Mouse (Mus musculus): ENCODE data around the gene Zfp992. TPM values are rescaled to one million over a fixed set of nuclear protein-coding genes. Genes with fewer than 3 reads are reported as not detected.
"Not testable (repeated sequence)": the region's sequence is repeated elsewhere in the genome, so short reads cannot be mapped to it uniquely, and the experiment has no call there.

Zfp992 gene
- polyA plus RNA-seq, 1 experiment, result 1.9 TPM

DNA sequence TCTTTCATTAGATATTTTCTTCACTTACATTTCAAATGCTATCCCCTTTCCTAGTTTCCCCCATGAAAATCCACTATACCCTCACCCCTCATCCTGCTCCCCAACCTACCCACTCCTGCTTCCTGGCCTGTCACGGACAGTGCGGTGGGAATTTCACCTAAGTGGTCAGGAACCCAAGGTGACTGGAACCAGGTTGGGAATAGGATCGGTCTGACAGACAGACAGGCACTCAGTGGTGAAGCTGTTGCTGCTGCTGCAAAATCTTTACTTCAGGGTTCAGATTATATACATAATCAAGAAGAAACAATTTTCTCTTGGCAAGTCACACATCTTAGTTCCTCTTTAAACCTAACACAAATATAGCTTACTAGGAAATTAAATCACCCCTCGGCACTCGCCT lies 11.0 kb downstream of the Zfp992 start:
- not testable (repeated sequence) for H3K27ac ChIP-seq (replicated peaks; ENCODE audit: low read depth, low read length); H3K4me3 ChIP-seq (ENCODE audit: insufficient read depth, low read depth, low read length); H3K4me1 ChIP-seq (ENCODE audit: control insufficient read depth, insufficient read depth, insufficient read length, low read length)

DNA sequence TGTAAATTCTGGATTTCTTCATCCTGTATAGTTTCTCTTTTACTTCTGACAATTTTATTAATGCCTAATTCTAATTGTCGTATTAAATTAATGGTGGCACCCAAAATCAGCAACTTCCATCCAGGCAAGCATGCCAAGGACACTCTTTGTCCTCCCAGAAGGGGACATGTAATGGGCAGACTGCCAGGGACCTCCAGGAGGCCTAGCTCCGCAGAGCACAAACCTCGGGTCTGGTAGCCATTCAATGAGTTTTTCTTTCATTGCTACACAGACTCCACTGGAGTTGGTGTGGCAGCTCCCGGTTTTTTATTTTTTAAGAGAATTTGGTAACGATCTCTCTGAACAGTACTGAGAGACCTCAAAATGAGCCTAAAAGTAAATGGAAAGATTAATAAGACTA lies 11.9 kb downstream of the Zfp992 start:
- H3K4me3 ChIP-seq (ENCODE audit: insufficient read depth, low read depth, low read length); H3K27ac ChIP-seq (replicated peaks; ENCODE audit: low read depth, low read length); H3K4me1 ChIP-seq (ENCODE audit: control insufficient read depth, insufficient read depth, insufficient read length, low read length): not testable (repeated sequence)

DNA sequence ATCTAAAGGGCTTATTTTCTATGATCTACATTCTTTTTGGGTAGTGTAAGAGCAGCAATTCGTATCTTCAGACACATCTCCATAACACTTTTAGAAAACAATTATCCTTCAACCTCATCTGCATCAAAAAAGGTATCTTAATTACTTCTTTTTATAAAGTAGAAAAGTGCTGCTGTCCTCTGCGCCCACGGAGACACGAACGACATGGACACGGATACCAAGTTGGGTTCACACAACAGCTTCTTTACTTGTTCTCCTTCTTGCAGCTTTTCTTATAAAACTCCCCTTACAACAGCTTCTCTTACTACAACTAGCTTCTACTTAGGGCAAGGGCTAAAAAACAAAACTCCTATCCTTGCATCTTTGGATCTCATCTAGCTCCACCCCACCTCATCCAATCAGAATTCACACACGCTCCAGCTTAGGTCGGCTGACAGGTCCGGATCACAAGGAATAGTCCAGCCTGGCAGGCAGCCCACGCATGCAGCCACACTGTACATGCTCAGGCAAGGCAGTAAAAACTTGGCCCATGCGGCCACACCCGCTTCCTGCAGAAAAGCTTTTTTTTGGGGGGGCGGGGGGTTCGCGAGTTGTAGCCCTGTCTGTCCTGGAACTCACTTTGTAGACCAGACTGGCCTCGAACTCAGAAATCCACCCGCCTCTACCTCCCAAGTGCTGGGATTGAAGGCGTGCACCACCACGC lies 15.0 kb downstream of the Zfp992 start:
- H3K4me3 ChIP-seq (ENCODE audit: insufficient read depth, low read depth, low read length); H3K4me1 ChIP-seq (ENCODE audit: control insufficient read depth, insufficient read depth, insufficient read length, low read length); H3K27ac ChIP-seq (replicated peaks; ENCODE audit: low read depth, low read length): not testable (repeated sequence)

DNA sequence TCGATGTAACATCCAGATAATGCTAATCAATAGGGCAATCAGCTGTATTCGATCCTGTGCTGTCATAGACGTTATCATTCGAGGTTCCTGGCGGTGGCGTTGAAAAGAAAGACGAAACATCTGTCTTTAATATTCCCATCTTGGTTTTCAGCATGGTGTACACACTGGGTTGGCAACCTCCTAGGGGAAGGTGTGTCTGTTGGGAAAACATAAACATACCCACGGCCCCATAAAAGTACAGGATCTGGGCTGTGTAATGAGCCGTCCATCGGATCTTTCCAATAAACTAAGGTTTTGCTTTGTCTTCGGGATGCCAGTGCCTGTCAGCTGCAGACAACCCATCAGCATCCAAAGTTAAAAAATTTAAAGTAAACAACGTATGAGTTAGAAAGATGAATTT lies 21.2 kb downstream of the Zfp992 start:
- not testable (repeated sequence) for H3K27ac ChIP-seq (replicated peaks; ENCODE audit: low read depth, low read length); H3K4me3 ChIP-seq (ENCODE audit: insufficient read depth, low read depth, low read length); H3K4me1 ChIP-seq (ENCODE audit: control insufficient read depth, insufficient read depth, insufficient read length, low read length)

DNA sequence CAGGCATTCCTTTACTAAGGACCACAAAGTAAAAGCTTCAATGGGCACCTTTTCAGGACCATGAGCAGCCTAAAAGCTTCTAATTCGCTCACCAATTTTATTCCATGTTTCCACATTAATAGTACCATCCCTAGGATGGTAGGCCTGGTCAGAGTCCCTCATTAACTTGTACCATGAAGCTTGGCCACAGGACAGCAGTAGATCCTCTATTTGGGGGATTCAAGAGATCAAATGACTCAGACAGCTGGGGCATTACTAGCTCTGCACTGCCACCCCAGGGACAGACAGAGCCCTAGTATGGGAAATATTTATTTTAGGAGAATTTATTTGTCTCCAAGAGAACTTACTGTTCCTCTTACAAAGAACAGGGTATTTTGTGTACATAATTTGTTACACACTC lies 25.4 kb downstream of the Zfp992 start:
- not testable (repeated sequence) for H3K27ac ChIP-seq (replicated peaks; ENCODE audit: low read depth, low read length); H3K4me3 ChIP-seq (ENCODE audit: insufficient read depth, low read depth, low read length); H3K4me1 ChIP-seq (ENCODE audit: control insufficient read depth, insufficient read depth, insufficient read length, low read length)

DNA sequence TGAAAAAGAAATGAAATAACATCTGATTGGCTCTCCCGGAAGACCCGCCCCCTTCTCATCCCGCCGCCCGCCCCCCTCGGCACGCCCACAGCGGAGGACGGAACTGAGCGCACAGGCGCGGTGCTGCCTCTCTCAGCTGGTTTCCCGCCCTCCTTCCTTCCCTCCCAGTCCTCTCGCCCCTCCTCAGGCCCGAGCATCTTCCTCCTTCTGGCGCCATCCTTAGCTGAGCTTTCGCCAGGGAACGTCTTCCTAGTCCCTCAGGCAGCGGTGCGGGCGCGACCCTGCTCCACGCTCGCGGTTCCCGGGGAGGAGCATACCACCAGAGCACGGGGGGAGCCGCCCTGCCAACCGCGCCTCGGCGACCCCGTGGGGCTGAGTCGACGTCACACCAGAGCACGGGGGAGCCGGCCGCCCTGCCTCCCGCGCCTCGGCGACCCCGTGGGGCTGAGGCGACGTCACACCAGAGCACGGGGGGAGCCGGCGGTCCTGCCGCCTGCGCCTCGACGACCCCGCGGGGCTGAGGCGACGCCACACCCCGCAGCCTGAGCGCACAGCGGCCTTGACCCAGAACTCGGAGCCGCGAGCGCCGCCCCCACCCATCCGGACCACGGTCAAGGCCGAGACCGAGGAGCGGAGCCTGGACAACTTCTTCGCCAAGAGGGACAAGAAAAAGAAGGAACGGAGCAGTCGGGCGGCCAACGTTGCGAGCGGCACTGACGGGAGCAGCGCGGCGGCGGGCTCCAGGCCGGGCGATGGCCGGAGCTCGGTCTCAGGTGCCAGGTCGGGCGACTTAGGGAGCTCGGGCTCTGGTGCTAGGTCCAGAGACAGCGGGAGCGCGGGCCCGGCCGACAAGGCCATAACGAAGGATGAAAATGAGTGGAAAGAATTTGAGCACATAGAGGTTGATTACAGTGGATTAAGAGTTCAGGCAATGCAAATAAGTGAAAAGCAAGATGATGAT lies 26.2 kb downstream of the Zfp992 start:
- not testable (repeated sequence) for H3K4me1 ChIP-seq (ENCODE audit: control insufficient read depth, insufficient read depth, insufficient read length, low read length); H3K27ac ChIP-seq (replicated peaks; ENCODE audit: low read depth, low read length); H3K4me3 ChIP-seq (ENCODE audit: insufficient read depth, low read depth, low read length)

DNA sequence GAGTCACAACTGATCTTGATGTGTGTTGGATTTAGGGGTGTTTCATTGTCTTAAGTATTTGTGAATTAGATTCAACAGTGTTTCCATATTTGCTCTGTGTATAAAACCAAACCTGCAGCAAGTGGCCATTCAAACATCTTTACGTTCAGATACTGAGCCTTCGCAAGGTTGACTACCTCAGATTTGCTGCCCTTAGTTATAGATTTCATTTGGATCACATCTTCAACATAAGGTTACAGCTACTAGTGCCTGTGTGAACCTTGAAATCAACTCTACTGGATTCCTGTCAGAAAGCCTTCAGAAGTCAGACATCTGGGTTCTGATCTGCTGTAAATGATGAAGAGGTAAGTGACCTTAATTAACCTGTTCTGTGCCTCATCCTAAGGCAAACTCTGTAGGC lies 27.4 kb downstream of the Zfp992 start:
- not testable (repeated sequence) for H3K4me1 ChIP-seq (ENCODE audit: control insufficient read depth, insufficient read depth, insufficient read length, low read length); H3K4me3 ChIP-seq (ENCODE audit: insufficient read depth, low read depth, low read length); H3K27ac ChIP-seq (replicated peaks; ENCODE audit: low read depth, low read length)

DNA sequence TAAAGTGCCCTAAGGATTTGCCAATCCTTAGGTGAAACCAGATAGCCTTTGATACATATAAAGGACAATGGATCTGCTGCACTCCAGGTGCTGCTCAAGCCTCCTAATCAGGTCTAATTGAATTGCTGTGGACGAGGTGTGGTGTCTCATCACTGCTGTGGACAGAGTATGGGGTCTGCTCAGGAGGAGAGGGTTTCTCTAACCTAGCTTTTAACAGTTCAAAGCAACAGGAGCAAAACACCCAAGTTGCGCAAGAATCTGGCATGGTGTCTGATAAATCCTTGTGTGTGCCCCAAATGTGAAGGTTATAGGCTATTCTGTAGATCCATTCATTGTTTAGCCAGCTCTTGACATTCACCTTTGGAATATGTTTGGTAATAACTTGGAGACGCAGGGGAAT lies 28.1 kb downstream of the Zfp992 start:
- not testable (repeated sequence) for H3K4me3 ChIP-seq (ENCODE audit: insufficient read depth, low read depth, low read length); H3K4me1 ChIP-seq (ENCODE audit: control insufficient read depth, insufficient read depth, insufficient read length, low read length); H3K27ac ChIP-seq (replicated peaks; ENCODE audit: low read depth, low read length)

DNA sequence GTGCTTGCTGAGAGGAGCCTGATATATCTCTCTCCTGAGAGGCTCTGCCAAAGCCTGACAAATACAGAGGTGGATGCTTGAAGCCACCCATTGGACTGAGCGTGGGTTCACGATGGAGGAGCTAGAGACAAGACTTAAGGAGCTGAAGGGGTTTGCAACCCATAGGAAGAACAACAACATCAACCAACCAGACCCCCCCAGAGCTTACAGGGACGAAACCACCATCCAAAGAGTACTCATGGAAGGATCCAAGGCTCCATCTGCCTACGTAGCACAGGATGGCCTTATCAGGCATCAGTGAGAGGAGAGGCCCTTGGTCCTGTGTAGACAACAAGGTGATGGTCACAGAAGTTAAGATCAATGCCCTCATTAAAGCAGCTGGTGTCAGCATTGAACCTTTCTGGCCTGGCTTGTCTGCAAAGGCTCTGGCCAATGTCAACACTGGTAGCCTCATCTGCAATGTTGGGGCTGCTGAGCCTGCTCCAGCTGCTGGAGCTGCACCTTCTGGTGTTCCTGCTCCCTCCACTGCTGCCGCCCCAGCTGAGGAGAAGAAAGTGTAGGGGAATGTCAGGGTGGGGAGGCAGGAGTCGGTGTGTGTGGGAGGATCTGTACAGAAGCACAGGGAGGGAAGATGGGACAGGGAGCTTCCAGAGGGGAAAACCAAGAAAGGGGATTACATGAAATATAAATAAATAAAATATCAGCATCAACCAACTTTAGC lies 31.7 kb downstream of the Zfp992 start:
- H3K4me1 ChIP-seq (ENCODE audit: control insufficient read depth, insufficient read depth, insufficient read length, low read length), result not testable (repeated sequence)

DNA sequence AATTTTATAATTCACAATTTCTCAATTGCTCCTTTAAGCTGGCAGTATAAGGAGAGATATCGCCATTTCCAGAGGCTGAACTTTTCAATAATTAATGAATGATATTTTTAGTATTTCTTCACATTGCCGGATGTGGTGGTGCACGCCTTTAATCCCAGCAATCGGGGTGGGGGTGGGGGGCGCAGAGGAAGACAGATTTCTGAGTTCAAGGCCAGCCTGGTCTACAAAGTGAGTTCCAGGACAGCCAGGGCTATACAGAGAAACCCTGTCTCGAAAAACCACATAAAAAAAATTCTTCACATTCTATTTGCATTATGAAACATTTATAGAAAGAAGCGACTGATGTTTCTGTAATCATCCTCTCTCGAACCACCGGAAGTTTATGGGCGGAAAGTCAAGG lies 33.7 kb downstream of the Zfp992 start:
- not testable (repeated sequence) for H3K27ac ChIP-seq (replicated peaks; ENCODE audit: low read depth, low read length); H3K4me3 ChIP-seq (ENCODE audit: insufficient read depth, low read depth, low read length); H3K4me1 ChIP-seq (ENCODE audit: control insufficient read depth, insufficient read depth, insufficient read length, low read length)

More for the DNA sequence above, 31.7 kb downstream of the Zfp992 start:
- not testable (repeated sequence) for H3K4me3 ChIP-seq (ENCODE audit: insufficient read depth, low read depth, low read length); H3K27ac ChIP-seq (replicated peaks; ENCODE audit: low read depth, low read length)

DNA sequence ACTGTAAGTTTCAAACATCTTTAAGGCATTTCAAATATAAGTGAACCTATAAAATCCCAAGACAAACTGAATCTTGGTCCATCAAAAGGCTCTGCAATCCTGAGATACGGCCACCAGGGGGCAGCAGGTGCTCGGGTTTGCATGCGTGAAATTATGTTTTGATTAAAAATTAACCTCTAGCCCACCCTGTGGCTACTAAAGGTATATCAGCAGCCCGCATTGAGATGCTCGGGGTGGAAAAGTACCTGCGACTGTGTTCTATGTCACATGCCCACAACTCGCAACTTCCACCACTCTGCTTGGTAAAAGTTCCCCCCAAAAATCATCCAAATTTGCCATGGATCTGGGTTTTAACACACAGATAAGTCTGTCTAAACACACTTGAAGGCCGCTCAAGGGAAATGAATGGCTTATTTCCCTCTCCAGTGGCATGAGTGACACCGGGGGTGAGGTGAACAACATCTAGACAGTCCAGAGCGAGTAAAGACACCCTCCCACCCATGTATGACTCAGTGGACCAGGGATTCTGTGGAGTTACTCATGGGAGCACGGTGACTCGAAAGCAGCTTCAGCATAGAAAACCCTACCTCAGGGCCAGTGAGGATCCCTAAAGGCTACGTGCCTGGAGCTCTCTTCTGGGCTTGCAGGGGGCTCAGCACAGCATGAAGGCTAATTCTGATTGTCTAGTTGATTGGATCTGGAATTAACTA lies 34.9 kb downstream of the Zfp992 start:
- H3K4me1 ChIP-seq (ENCODE audit: control insufficient read depth, insufficient read depth, insufficient read length, low read length); H3K27ac ChIP-seq (replicated peaks; ENCODE audit: low read depth, low read length); H3K4me3 ChIP-seq (ENCODE audit: insufficient read depth, low read depth, low read length): not testable (repeated sequence)

DNA sequence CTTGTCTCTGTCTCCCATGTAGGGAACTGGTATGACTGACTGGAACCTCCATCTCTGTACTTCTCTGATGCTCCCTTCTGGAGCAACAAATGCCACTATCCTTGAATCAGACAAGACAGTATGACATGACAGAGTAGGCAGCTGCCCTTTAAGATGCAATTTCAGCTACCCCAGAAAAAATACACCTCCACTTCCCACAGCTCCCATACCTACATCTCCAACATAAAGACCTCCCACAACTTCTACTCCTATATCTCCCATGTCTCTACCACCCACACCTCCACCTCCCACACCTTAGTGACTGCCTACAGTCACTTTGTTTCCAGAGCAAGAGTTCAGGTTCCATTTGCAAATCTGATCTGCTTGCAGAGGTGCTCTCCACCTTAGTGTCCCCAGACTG lies 35.9 kb downstream of the Zfp992 start:
- H3K4me1 ChIP-seq (ENCODE audit: control insufficient read depth, insufficient read depth, insufficient read length, low read length); H3K27ac ChIP-seq (replicated peaks; ENCODE audit: low read depth, low read length); H3K4me3 ChIP-seq (ENCODE audit: insufficient read depth, low read depth, low read length): not testable (repeated sequence)

DNA sequence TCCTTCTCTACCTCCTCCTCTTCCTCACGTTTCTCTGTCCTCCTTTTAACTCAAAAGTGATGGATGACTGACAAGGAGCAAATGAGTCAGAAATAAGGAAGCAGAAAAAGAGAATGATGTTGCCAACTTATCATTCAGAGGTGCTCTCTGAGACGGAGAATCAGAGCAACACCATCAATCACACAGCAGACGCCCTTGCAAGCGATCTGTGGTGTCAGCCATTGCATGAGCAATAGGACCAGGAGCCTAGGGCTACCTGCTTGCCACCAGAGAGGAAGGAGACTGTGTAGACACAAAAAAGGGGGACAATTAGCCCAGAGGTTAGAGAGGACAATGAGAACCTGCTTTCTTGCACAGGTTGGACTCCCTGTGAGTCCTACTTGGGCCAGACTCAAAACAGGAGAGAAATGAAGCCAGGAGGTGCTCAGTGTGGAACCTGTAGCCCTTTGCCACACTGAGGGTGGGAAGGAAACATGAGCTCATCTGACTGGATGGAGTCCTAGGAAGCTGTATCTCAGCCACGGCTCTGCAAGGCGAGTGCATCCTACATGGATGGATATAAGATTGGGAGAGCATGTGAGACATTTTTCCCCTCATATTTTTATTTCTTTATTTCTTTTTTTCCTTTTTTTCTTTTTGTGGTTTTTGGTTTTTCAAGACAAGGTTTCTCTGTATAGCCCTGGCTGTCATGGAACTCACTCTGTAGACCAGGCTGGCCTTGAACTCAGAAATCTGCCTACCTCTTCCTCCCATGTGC lies 36.5 kb downstream of the Zfp992 start:
- H3K4me1 ChIP-seq (ENCODE audit: control insufficient read depth, insufficient read depth, insufficient read length, low read length); H3K4me3 ChIP-seq (ENCODE audit: insufficient read depth, low read depth, low read length); H3K27ac ChIP-seq (replicated peaks; ENCODE audit: low read depth, low read length): not testable (repeated sequence)

DNA sequence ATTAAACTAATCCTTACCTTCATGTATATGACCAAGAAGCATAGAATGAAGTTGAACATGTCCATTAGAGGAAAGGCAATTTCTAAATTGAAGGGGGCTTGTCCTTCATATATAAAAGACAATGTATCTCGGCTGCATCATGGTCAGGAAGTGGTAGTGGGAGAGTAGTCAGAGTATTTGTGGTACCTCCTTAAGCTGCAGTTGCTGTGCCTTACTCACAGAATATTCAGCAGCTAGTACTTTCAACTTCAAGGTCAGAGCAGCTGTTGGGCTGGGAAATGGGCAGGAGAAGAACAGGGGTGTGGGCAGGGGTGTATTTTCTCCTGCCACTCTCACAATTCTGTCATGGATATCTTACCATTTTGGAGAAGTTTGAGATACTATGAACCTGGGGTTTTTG lies 37.9 kb downstream of the Zfp992 start:
- H3K4me1 ChIP-seq (ENCODE audit: control insufficient read depth, insufficient read depth, insufficient read length, low read length); H3K4me3 ChIP-seq (ENCODE audit: insufficient read depth, low read depth, low read length); H3K27ac ChIP-seq (replicated peaks; ENCODE audit: low read depth, low read length): not testable (repeated sequence)
